Mouse (Mus musculus) natural killer cell, adult 2 months (primary cell): ENCODE measurements at regions not wholly inside any gene's neighbourhood (a gene's known extent, or its start where the extent isn't known, plus 50 kb on each side); places are given as distances from the start of the nearest gene placed in this dataset.
A peak's percentile ranks its signal among the peaks of the same experiment; 100 is the strongest.

Experiments used
- DNase-seq, 2 experiments: peaks; one replicate each; pipeline ENCODE4 v3.0.0; 2022; ENCODE audit warnings: low spot score in 2 of 2

- no peak for DNase-seq
These were observed 76.8 kb upstream of the Sfrp2 start for GRCm38 (mm10) chr3:83689068-83689976.

- no peak for DNase-seq
These were observed 71.6 kb upstream of the Sfrp2 start for GRCm38 (mm10) chr3:83694505-83694904.

GRCm38 (mm10) chr3:83699751-83700150 is 66.4 kb upstream of the Sfrp2 start:
- DNase-seq, result no peak

GRCm38 (mm10) chr3:83701075-83701474 is 65.0 kb upstream of the Sfrp2 start:
- peak in 1 of 2 experiments; percentile 5 for DNase-seq

GRCm38 (mm10) chr3:83704559-83704958 is 61.6 kb upstream of the Sfrp2 start:
- no peak for DNase-seq

- DNase-seq, result no peak
These were observed 60.9 kb upstream of the Sfrp2 start for GRCm38 (mm10) chr3:83705253-83705652.

- peak in 1 of 2 experiments; percentile 3 for DNase-seq
These were observed 59.4 kb upstream of the Sfrp2 start for GRCm38 (mm10) chr3:83706531-83707243.

- no peak for DNase-seq
These were observed 58.8 kb upstream of the Sfrp2 start for GRCm38 (mm10) chr3:83707278-83707677.

- DNase-seq, result no peak
These were observed 57.1 kb upstream of the Sfrp2 start for GRCm38 (mm10) chr3:83708973-83709372.

- DNase-seq, result no peak
These were observed 56.6 kb upstream of the Sfrp2 start for GRCm38 (mm10) chr3:83709531-83709930.

GRCm38 (mm10) chr3:83710995-83711541 is 55.1 kb upstream of the Sfrp2 start:
- no peak for DNase-seq

- DNase-seq, result no peak
These were observed 53.8 kb upstream of the Sfrp2 start for GRCm38 (mm10) chr3:83712355-83712754.

- peak in 1 of 2 experiments; percentile 3 for DNase-seq
These were observed 51.5 kb upstream of the Sfrp2 start for GRCm38 (mm10) chr3:83714572-83714971.
